Mouse (Mus musculus): ENCODE results near the gene Cst13.

The Cst13 gene

GRCm38 (mm10) chr2:148874617-148875334, 54.9 kb downstream of the Cst13 start:
- DNase-seq (ENCODE audit: low spot score in 2 of 2), result no peak

- DNase-seq (ENCODE audit: low spot score in 2 of 2), result peak; percentile 70 to 81
Observed at GRCm38 (mm10) chr2:148875335-148875811, 55.5 kb downstream of the Cst13 start, which contains the start of gene Cst3. Gene Cst3, minus strand, starts transcription at chr2:148875692.

DNA sequence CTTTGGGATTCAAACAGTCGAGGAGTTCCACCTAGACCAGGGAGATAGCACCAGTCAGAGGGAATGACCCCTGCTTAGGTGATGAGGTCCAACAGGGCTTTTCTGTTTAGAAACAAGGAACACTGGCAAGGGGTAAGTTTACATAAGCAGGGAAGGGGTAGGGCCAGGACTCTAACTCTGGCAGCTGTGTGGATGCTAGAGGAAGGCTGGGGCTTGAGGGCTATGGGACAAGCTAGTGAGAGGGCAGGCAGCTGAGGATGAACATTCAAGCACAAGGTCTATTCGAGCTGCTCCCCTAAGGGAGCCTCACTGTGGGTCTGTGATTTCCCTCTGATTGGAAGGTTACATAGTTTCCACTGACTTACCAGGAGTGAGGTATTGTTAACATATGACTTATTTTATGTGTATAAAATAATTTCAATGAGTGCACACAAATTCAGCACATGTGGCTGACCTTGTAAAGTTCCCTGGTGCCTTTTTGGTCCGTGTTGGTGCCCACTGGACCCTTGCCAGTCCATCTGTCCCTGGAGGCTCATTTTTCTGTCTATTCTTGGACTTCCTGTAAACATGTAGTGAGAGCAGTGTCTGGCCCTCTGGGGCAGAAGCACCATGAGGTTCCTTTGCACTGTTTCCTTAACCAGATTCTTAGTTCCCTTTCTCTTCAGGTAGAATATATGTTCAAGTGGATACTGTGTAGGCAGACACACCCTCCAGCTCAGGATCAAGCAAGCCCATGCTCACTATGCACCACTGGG, 57.3 kb downstream of the Cst13 start:
- DNase-seq (ENCODE audit: low spot score in 2 of 2), result peak in 1 of 2 experiments; percentile 8

GRCm38 (mm10) chr2:148878641-148879130, 58.8 kb downstream of the Cst13 start:
- no peak for DNase-seq (ENCODE audit: low spot score in 2 of 2)

GRCm38 (mm10) chr2:148879199-148879598, 59.3 kb downstream of the Cst13 start:
- no peak for DNase-seq (ENCODE audit: low spot score in 2 of 2)

Measured in natural killer cell, adult 2 months (primary cell).